In the genomic region with DNA sequence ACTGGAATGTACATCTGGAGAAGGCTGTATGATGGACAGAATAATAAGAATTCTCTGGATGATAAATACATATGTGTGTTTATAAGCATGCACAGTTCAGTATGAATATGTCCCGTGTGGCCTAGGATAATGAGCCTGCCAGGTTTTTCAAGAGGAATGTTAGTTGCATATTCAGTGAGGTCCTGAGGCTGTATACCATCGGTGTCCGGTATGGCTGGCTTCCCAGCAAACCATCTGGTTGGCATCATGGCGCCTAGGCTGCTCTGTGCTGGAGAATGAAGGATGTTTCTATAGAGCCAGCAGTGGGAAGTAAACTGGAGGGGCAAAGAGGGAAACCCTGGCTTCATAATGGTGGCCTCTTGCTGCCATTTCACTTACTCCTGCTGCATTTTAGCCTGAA, we compare ENCODE assay signal across 14 mouse cellular contexts.
A peak's percentile ranks its signal among the peaks of the same experiment; 100 is the strongest.
DNase-seq lines count a peak whose midpoint lies in the region; ATAC-seq lines count a peak whose summit lies in the region.
"Had no signal": no experiment of that assay in that cellular context is flagged by ENCODE, and none has a peak within 500 bp of the region (broad histone marks: within the 10 kb centered on the region; RNA-seq: fewer than 3 reads in every experiment).

No protein-coding gene starts in this region.

- H3K4me1 ChIP-seq in embryonic facial prominence, embryonic 13.5 days, result peaks cover 14% of the 10 kb centered on the region
- peaks cover 10% of the 10 kb centered on the region for H3K4me1 ChIP-seq in embryonic facial prominence, embryonic 10.5 days
- 0 out of 2 replicates have a peak, but pooled peaks cover 3% of the 10 kb centered on the region for H3K4me1 ChIP-seq in midbrain, embryonic 13.5 days (replicated peaks)
- 0 out of 2 replicates have a peak, but pooled peaks cover 10% of the 10 kb centered on the region for H3K4me1 ChIP-seq in midbrain, embryonic 10.5 days
- H3K4me1 ChIP-seq in neural tube, embryonic 15.5 days, result no peaks in the 10 kb centered on the region

- 58% methylated on average over 4 of the region's 4 CpGs for WGBS in embryonic facial prominence, embryonic 13.5 days
- WGBS in embryonic facial prominence, embryonic 10.5 days, result 94% methylated on average over 4 of the region's 4 CpGs
- 81% methylated on average over 4 of the region's 4 CpGs for WGBS in midbrain, embryonic 13.5 days
- 89% methylated on average over 4 of the region's 4 CpGs for WGBS in midbrain, embryonic 10.5 days
- 45% methylated on average over 4 of the region's 4 CpGs for WGBS in neural tube, embryonic 15.5 days

- H3K9me3 ChIP-seq in embryonic facial prominence, embryonic 13.5 days, result no peaks in the 10 kb centered on the region
- no peaks in the 10 kb centered on the region for H3K9me3 ChIP-seq in embryonic facial prominence, embryonic 10.5 days
- H3K9me3 ChIP-seq in midbrain, embryonic 13.5 days, result no peaks in the 10 kb centered on the region
- H3K9me3 ChIP-seq in midbrain, embryonic 10.5 days (replicated peaks), result no peaks in the 10 kb centered on the region
- no peaks in the 10 kb centered on the region for H3K9me3 ChIP-seq in neural tube, embryonic 15.5 days (replicated peaks)

- no peak overlapping the region for H3K4me3 ChIP-seq in embryonic facial prominence, embryonic 13.5 days
- H3K4me3 ChIP-seq in embryonic facial prominence, embryonic 10.5 days, result no peak overlapping the region
- H3K4me3 ChIP-seq in midbrain, embryonic 13.5 days (replicated peaks), result no peak overlapping the region
- no peak overlapping the region for H3K4me3 ChIP-seq in midbrain, embryonic 10.5 days
- H3K4me3 ChIP-seq in neural tube, embryonic 15.5 days (replicated peaks), result no peak overlapping the region
- H3K4me3 ChIP-seq: heart, adult 2 months had no signal

- no peak overlapping the region for H3K4me2 ChIP-seq in embryonic facial prominence, embryonic 13.5 days
- no peak overlapping the region for H3K4me2 ChIP-seq in midbrain, embryonic 13.5 days (replicated peaks)
- no peak overlapping the region for H3K4me2 ChIP-seq in neural tube, embryonic 15.5 days

- H3K27me3 ChIP-seq in embryonic facial prominence, embryonic 13.5 days, result no peaks in the 10 kb centered on the region
- no peaks in the 10 kb centered on the region for H3K27me3 ChIP-seq in embryonic facial prominence, embryonic 10.5 days (replicated peaks; ENCODE audit: low read depth, poor library complexity, severe bottlenecking)
- no peaks in the 10 kb centered on the region for H3K27me3 ChIP-seq in midbrain, embryonic 13.5 days
- H3K27me3 ChIP-seq in midbrain, embryonic 10.5 days (ENCODE audit: low read depth, poor library complexity, severe bottlenecking), result no peaks in the 10 kb centered on the region
- H3K27me3 ChIP-seq in neural tube, embryonic 15.5 days (replicated peaks), result no peaks in the 10 kb centered on the region

- no peak overlapping the region for H3K9ac ChIP-seq in embryonic facial prominence, embryonic 13.5 days
- no peak overlapping the region for H3K9ac ChIP-seq in midbrain, embryonic 13.5 days (replicated peaks)
- no peak overlapping the region for H3K9ac ChIP-seq in neural tube, embryonic 15.5 days (replicated peaks)

- 0 out of 2 replicates have a peak, but pooled peaks cover 3% of the 10 kb centered on the region for H3K36me3 ChIP-seq in embryonic facial prominence, embryonic 13.5 days
- H3K36me3 ChIP-seq in embryonic facial prominence, embryonic 10.5 days (replicated peaks), result peaks cover 9% of the 10 kb centered on the region; the same call in 1 of the 2 replicates
- 0 out of 2 replicates have a peak, but pooled peaks cover 8% of the 10 kb centered on the region for H3K36me3 ChIP-seq in midbrain, embryonic 13.5 days
- H3K36me3 ChIP-seq in midbrain, embryonic 10.5 days, result no peaks in the 10 kb centered on the region
- no peaks in the 10 kb centered on the region for H3K36me3 ChIP-seq in neural tube, embryonic 15.5 days

- no peak for DNase-seq in embryonic facial prominence, embryonic 10.5 days (ENCODE audit: low spot score)
- DNase-seq in midbrain, embryonic 10.5 days (ENCODE audit: low spot score), result no peak
- DNase-seq in cerebellum, postnatal 25 days, result peak; percentile 54 to 66
- DNase-seq in thymus, postnatal 0 days (ENCODE audit: low spot score), result no peak
- DNase-seq: heart, adult 2 months; heart, postnatal 10 days; kidney, postnatal 14 days; lung, adult 18-20 months; thymus, postnatal 14 days had no signal

- H3K27ac ChIP-seq in embryonic facial prominence, embryonic 13.5 days, result peak overlapping the region; percentile 83
- no peak overlapping the region for H3K27ac ChIP-seq in embryonic facial prominence, embryonic 10.5 days (replicated peaks)
- H3K27ac ChIP-seq in midbrain, embryonic 13.5 days, result 0 out of 2 replicates have a peak overlapping the region, but pooled peaks have one; percentile 19
- no peak overlapping the region for H3K27ac ChIP-seq in midbrain, embryonic 10.5 days (replicated peaks)
- H3K27ac ChIP-seq in neural tube, embryonic 15.5 days (replicated peaks), result peak overlapping the region; percentile 41; the same call in 1 of the 2 replicates
- H3K27ac ChIP-seq: heart, adult 2 months; macrophage had no signal

- no peak for ATAC-seq in embryonic facial prominence, embryonic 13.5 days (ENCODE audit: insufficient number of reproducible peaks, insufficient read depth, low FRiP score, low TSS enrichment, low read depth)
- no peak for ATAC-seq in midbrain, embryonic 13.5 days
- no peak for ATAC-seq in neural tube, embryonic 15.5 days (ENCODE audit: low FRiP score)
- no peak for ATAC-seq in megakaryocyte, adult 5-6 weeks (ENCODE audit: poor library complexity, severe bottlenecking)

Comparison
In these comparisons a context has a peak if more than half of its experiments do, and no peak if none do; other contexts are left out.
1. H3K27ac ChIP-seq: peak in embryonic facial prominence, embryonic 13.5 days (single experiment), midbrain, embryonic 13.5 days (single experiment) and neural tube, embryonic 15.5 days (single experiment); none in embryonic facial prominence, embryonic 10.5 days (single experiment) and midbrain, embryonic 10.5 days (single experiment).
2. DNase-seq: peak in cerebellum, postnatal 25 days (2 of 2); none in embryonic facial prominence, embryonic 10.5 days (single experiment), midbrain, embryonic 10.5 days (single experiment) and thymus, postnatal 0 days (single experiment).